Mouse (Mus musculus): ENCODE results near the gene Corin. TPM values are rescaled to one million over a fixed set of nuclear protein-coding genes. Genes with fewer than 3 reads are reported as not detected.

Gene Corin
- polyA plus RNA-seq, 1 experiment from 2014 or later = 3.5 TPM

DNA sequence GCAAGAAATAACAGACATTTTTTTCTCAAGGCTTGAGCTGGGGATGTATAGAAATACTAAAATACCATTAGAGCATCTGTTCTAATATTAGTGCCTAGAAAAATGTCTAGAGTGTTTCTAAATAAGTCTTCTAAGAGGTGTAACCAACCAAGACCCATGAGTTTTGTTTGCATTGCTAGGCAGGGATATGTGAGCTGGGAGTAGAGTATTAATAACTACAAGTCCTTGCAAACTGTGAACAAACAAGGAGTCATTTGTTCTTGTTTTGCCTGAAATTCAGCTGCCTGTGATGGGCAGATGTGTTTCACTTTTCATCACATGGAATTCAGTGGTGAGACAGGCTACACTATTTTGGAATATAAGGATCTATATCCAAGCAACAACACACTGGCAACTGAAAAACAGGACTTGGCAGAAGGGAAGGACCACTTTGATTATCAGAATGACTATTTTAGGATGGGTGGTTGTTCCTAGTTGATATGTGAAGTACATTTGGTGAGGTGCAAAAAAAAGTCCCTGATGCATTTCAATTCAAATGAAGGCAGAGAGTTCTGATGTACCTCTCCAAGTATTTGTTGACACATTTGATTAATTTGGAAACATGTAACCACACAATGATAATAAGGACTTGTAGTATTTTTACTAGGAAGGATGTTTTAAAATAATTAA is 78.8 kb downstream of the Corin start:
- H3K4me3 ChIP-seq (ENCODE audit: low read length) = no peak overlapping the region
- no peak overlapping the region for H3K4me2 ChIP-seq (replicated peaks; ENCODE audit: low read depth, low read length)
- H3K36me3 ChIP-seq (ENCODE audit: control insufficient read depth, insufficient read depth, low read length) = no peaks in the 10 kb centered on the region
- no peak overlapping the region for H3K27ac ChIP-seq (ENCODE audit: low read depth, low read length)
- H3K9me3 ChIP-seq (ENCODE audit: control insufficient read depth, low read length) = no peaks in the 10 kb centered on the region
- no peaks in the 10 kb centered on the region for H3K4me1 ChIP-seq (ENCODE audit: control insufficient read depth, insufficient read depth, low read length)
- H3K9ac ChIP-seq (ENCODE audit: low read depth, low read length) = no peak overlapping the region
- no peak for ATAC-seq (ENCODE audit: low FRiP score, low TSS enrichment)
- no peaks in the 10 kb centered on the region for H3K27me3 ChIP-seq (ENCODE audit: control insufficient read depth, insufficient read depth, low read length)

- Histone ChIP-seq H3K27me3 (ENCODE audit: control insufficient read depth, insufficient read depth, low read length) (no peaks in the 10 kb centered on the region), H3K9me3 (ENCODE audit: control insufficient read depth, low read length) (no peaks in the 10 kb centered on the region), H3K4me2 (replicated peaks; ENCODE audit: low read depth, low read length) (no peak overlapping the region), H3K9ac (ENCODE audit: low read depth, low read length) (no peak overlapping the region), H3K36me3 (ENCODE audit: control insufficient read depth, insufficient read depth, low read length) (no peaks in the 10 kb centered on the region), H3K27ac (ENCODE audit: low read depth, low read length) (no peak overlapping the region), H3K4me3 (ENCODE audit: low read length) (no peak overlapping the region), H3K4me1 (ENCODE audit: control insufficient read depth, insufficient read depth, low read length) (0 out of 2 replicates have a peak, but pooled peaks cover 3% of the 10 kb centered on the region)
- peak; percentile 57; the same call in 1 of the 2 replicates for ATAC-seq (ENCODE audit: low FRiP score, low TSS enrichment)
- WGBS = 22% methylated on average over 10 of the region's 10 CpGs
Measured at GRCm38 (mm10) chr5:72411874-72412329, 92.4 kb downstream of the Corin start.

GRCm38 (mm10) chr5:72410841-72411240 is 93.4 kb downstream of the Corin start:
- Histone ChIP-seq H3K27ac (ENCODE audit: low read depth, low read length) (no peak overlapping the region), H3K27me3 (ENCODE audit: control insufficient read depth, insufficient read depth, low read length) (no peaks in the 10 kb centered on the region), H3K4me1 (ENCODE audit: control insufficient read depth, insufficient read depth, low read length) (0 out of 2 replicates have a peak, but pooled peaks cover 3% of the 10 kb centered on the region), H3K9me3 (ENCODE audit: control insufficient read depth, low read length) (no peaks in the 10 kb centered on the region), H3K9ac (ENCODE audit: low read depth, low read length) (no peak overlapping the region), H3K36me3 (ENCODE audit: control insufficient read depth, insufficient read depth, low read length) (no peaks in the 10 kb centered on the region), H3K4me2 (replicated peaks; ENCODE audit: low read depth, low read length) (no peak overlapping the region), H3K4me3 (ENCODE audit: low read length) (no peak overlapping the region)
- ATAC-seq (ENCODE audit: low FRiP score, low TSS enrichment) = no peak
- 78% methylated on average over 3 of the region's 3 CpGs for WGBS

- Histone ChIP-seq H3K27ac (ENCODE audit: low read depth, low read length) (no peak overlapping the region), H3K9me3 (ENCODE audit: control insufficient read depth, low read length) (no peaks in the 10 kb centered on the region), H3K4me1 (ENCODE audit: control insufficient read depth, insufficient read depth, low read length) (no peaks in the 10 kb centered on the region), H3K4me3 (ENCODE audit: low read length) (no peak overlapping the region), H3K27me3 (ENCODE audit: control insufficient read depth, insufficient read depth, low read length) (no peaks in the 10 kb centered on the region), H3K4me2 (replicated peaks; ENCODE audit: low read depth, low read length) (no peak overlapping the region), H3K9ac (ENCODE audit: low read depth, low read length) (no peak overlapping the region), H3K36me3 (ENCODE audit: control insufficient read depth, insufficient read depth, low read length) (no peaks in the 10 kb centered on the region)
- WGBS = 64% methylated on average over 9 of the region's 9 CpGs
- no peak for ATAC-seq (ENCODE audit: low FRiP score, low TSS enrichment)
Measured at GRCm38 (mm10) chr5:72403376-72403775, 100.9 kb downstream of the Corin start.

- no peak overlapping the region for H3K4me2 ChIP-seq (replicated peaks; ENCODE audit: low read depth, low read length)
- ATAC-seq (ENCODE audit: low FRiP score, low TSS enrichment) = no peak
- no peak overlapping the region for H3K4me3 ChIP-seq (ENCODE audit: low read length)
- no peaks in the 10 kb centered on the region for H3K36me3 ChIP-seq (ENCODE audit: control insufficient read depth, insufficient read depth, low read length)
- no peak overlapping the region for H3K27ac ChIP-seq (ENCODE audit: low read depth, low read length)
- H3K27me3 ChIP-seq (ENCODE audit: control insufficient read depth, insufficient read depth, low read length) = no peaks in the 10 kb centered on the region
- H3K9me3 ChIP-seq (ENCODE audit: control insufficient read depth, low read length) = no peaks in the 10 kb centered on the region
- no peaks in the 10 kb centered on the region for H3K4me1 ChIP-seq (ENCODE audit: control insufficient read depth, insufficient read depth, low read length)
- no peak overlapping the region for H3K9ac ChIP-seq (ENCODE audit: low read depth, low read length)
- 80% methylated on average over 5 of the region's 5 CpGs for whole genome bisulfite sequencing
Measured at GRCm38 (mm10) chr5:72402913-72403312, 101.4 kb downstream of the Corin start.

DNA sequence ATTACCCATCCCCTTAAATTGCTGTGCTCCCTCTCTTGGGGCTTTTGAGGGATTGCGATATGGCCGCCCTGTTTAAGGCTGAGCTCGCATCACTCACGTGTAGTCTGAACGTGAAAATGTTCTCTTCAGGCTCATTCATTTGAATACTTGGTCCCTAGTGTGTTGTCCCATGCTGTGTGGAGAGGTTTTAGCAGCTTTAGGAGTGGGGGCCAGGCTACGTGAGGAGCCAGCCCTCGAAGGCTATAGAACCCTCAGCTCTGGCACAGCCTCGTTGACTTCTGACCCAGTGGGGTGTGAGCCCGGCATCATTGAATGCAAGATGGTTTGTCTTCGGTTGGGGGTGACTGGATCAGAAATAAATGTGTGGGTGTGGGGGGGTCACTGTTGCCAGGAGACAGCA is 102.5 kb downstream of the Corin start:
- Histone ChIP-seq H3K27ac (ENCODE audit: low read depth, low read length) (no peak overlapping the region), H3K4me3 (ENCODE audit: low read length) (no peak overlapping the region), H3K9ac (ENCODE audit: low read depth, low read length) (no peak overlapping the region), H3K9me3 (ENCODE audit: control insufficient read depth, low read length) (no peaks in the 10 kb centered on the region), H3K36me3 (ENCODE audit: control insufficient read depth, insufficient read depth, low read length) (no peaks in the 10 kb centered on the region), H3K4me1 (ENCODE audit: control insufficient read depth, insufficient read depth, low read length) (no peaks in the 10 kb centered on the region), H3K4me2 (replicated peaks; ENCODE audit: low read depth, low read length) (no peak overlapping the region), H3K27me3 (ENCODE audit: control insufficient read depth, insufficient read depth, low read length) (no peaks in the 10 kb centered on the region)
- WGBS = 83% methylated on average over 10 of the region's 10 CpGs
- ATAC-seq (ENCODE audit: low FRiP score, low TSS enrichment) = no peak

GRCm38 (mm10) chr5:72401251-72401650 is 103.0 kb downstream of the Corin start:
- no peak overlapping the region for H3K27ac ChIP-seq (ENCODE audit: low read depth, low read length)
- no peaks in the 10 kb centered on the region for H3K4me1 ChIP-seq (ENCODE audit: control insufficient read depth, insufficient read depth, low read length)
- no peaks in the 10 kb centered on the region for H3K27me3 ChIP-seq (ENCODE audit: control insufficient read depth, insufficient read depth, low read length)
- H3K9me3 ChIP-seq (ENCODE audit: control insufficient read depth, low read length) = no peaks in the 10 kb centered on the region
- H3K4me3 ChIP-seq (ENCODE audit: low read length) = no peak overlapping the region
- WGBS = 80% methylated on average over 3 of the region's 3 CpGs
- no peak overlapping the region for H3K4me2 ChIP-seq (replicated peaks; ENCODE audit: low read depth, low read length)
- no peak overlapping the region for H3K9ac ChIP-seq (ENCODE audit: low read depth, low read length)
- no peak for ATAC-seq (ENCODE audit: low FRiP score, low TSS enrichment)
- no peaks in the 10 kb centered on the region for H3K36me3 ChIP-seq (ENCODE audit: control insufficient read depth, insufficient read depth, low read length)

DNA sequence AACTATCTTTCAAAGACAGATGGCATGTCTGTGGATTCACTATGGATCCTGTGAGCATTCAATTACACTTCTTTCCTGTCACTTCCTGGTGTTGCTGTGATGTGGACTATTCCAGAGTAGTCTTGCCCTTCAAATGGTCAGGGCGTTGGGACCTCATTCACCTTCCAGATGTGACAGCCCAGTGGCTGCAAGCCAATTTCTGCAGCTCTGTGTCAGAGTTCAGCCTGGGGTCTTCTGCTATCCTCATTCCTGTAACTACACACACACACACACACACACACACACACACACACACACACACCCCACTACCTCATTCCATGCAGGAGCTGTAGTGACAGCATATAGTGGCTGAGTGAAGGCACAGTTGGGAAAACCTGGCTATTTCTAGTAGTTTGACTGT is 122.1 kb downstream of the Corin start:
- Histone ChIP-seq H3K27me3 (ENCODE audit: control insufficient read depth, insufficient read depth, low read length) (no peaks in the 10 kb centered on the region), H3K9ac (ENCODE audit: low read depth, low read length) (no peak overlapping the region), H3K4me2 (replicated peaks; ENCODE audit: low read depth, low read length) (no peak overlapping the region), H3K27ac (ENCODE audit: low read depth, low read length) (no peak overlapping the region), H3K36me3 (ENCODE audit: control insufficient read depth, insufficient read depth, low read length) (no peaks in the 10 kb centered on the region), H3K4me3 (ENCODE audit: low read length) (no peak overlapping the region), H3K9me3 (ENCODE audit: control insufficient read depth, low read length) (no peaks in the 10 kb centered on the region), H3K4me1 (ENCODE audit: control insufficient read depth, insufficient read depth, low read length) (no peaks in the 10 kb centered on the region)
- ATAC-seq (ENCODE audit: low FRiP score, low TSS enrichment) = no peak
- WGBS = 47% methylated on average over 1 of the region's 1 CpGs

- Histone ChIP-seq H3K36me3 (ENCODE audit: control insufficient read depth, insufficient read depth, low read length) (no peaks in the 10 kb centered on the region), H3K9me3 (ENCODE audit: control insufficient read depth, low read length) (no peaks in the 10 kb centered on the region), H3K4me3 (ENCODE audit: low read length) (no peak overlapping the region), H3K4me2 (replicated peaks; ENCODE audit: low read depth, low read length) (no peak overlapping the region), H3K4me1 (ENCODE audit: control insufficient read depth, insufficient read depth, low read length) (no peaks in the 10 kb centered on the region), H3K9ac (ENCODE audit: low read depth, low read length) (no peak overlapping the region), H3K27me3 (ENCODE audit: control insufficient read depth, insufficient read depth, low read length) (no peaks in the 10 kb centered on the region), H3K27ac (ENCODE audit: low read depth, low read length) (no peak overlapping the region)
- ATAC-seq (ENCODE audit: low FRiP score, low TSS enrichment) = no peak
- 71% methylated on average over 8 of the region's 8 CpGs for WGBS
Measured at GRCm38 (mm10) chr5:72380616-72381015, 123.7 kb downstream of the Corin start.
